Mouse (Mus musculus) large intestine, adult 2 months (tissue): ENCODE results near the gene Lrrc25. TPM values are rescaled to one million over a fixed set of nuclear protein-coding genes. Genes with fewer than 3 reads are reported as not detected.

Source experiments
- DNase-seq: peaks from one replicate; pipeline ENCODE4 v3.0.0-alpha.2; 2012; ENCODE audit warnings: low read depth, low spot score
- WGBS: fragments of 180-500 bp; shearing (Covaris S2); methylation state at CpG from one replicate; pipeline ENCODE4 v1.1.7; 2018; 5-methylcytosine and 5-hydroxymethylcytosine counted together
- polyA plus RNA-seq: library from polyadenylated mRNA; depleted of rRNA; stranded (reverse); fragments of >200 nt; gene quantifications from 2 replicates; pipeline ENCODE4 v1.2.3, GENCODE M21; 2012

The Lrrc25 gene
- polyA plus RNA-seq, 1 experiment: 7.3 TPM

DNA sequence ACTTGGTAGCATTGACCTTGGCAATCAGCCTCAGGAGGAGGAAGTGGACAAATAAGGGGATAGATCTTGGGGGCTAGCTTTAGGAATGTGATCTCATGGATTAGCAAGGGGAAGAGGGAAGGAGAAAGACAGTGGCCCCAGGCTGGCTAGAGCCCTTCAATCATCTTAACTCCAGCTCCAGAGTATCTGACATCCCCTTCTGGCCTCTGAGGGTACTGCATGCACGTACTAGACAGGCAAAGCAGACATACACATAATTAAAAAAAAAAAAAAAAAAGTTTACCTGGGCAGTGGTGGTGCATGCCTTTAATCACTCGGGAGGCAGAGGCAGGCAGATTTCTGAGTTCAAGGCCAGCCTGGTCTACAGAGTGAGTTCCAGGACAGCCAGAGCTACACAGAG, 28.1 kb downstream of the Lrrc25 start:
- 89% methylated on average over 2 of the region's 2 CpGs for WGBS
- DNase-seq: no peak

GRCm38 (mm10) chr8:70645501-70646224, 29.7 kb downstream of the Lrrc25 start:
- DNase-seq: no peak
- WGBS: 30% methylated on average over 17 of the region's 17 CpGs

GRCm38 (mm10) chr8:70646369-70646768, 30.4 kb downstream of the Lrrc25 start:
- no peak for DNase-seq
- WGBS: 44% methylated on average over 6 of the region's 6 CpGs

DNA sequence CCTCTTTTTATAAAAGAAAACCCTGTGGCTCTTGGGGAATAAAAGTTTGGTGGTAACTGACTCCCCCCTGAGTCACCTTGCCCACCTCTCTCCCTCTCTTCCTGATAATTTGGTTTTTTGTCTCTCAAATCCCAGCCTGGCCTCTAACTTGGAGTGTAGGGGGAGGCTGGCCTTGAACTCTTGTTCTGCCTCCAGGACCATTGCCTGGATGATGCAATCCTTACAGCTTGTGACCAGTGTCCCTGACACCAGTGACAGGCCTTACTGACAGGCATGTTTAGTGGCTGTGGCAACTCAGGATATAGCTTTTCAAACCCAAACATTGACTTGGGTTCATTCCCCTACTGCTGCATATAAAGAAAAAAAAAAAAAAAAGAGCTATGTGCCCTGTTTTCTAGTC, 30.8 kb downstream of the Lrrc25 start:
- no peak for DNase-seq

DNA sequence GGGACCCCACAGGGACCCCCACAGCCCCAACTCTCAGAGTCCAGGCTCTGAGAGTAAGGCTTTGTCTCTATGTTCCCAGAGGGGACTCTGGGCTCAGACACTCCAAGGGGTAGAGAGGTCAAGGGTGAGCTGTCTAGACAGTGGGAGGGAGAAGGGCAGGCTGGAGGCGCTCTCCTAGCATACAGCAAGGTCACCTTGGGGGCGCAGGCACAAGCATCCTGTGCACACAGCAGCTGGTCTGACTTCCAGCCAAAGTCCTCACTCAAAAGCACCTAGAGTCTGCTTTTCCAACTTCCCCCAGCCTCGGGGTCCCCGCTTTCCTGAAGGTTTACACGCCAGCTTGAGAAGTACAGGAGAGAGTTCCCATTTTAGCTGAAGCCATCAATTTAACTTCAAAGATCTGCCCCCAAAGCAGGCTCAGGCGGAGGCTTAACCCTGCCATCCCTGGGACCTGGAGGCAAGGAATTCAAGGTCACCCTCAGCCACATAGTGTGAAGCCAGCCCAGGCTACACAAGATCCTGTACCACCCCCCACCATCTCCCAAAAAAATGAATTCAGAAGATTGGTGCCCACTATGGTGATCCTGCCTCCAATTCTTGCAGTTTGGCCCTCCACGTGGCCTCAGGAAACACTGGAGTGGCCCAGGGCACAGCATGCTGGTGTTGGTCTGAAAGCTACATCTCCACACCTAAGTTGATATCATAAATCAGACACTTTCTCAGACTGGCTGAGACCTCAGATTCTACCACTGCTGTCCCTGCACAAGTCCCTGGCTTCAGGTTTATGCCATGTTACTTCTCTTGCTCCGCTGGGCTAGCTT, 31.6 kb downstream of the Lrrc25 start:
- DNase-seq: no peak
- WGBS: 67% methylated on average over 8 of the region's 8 CpGs

DNA sequence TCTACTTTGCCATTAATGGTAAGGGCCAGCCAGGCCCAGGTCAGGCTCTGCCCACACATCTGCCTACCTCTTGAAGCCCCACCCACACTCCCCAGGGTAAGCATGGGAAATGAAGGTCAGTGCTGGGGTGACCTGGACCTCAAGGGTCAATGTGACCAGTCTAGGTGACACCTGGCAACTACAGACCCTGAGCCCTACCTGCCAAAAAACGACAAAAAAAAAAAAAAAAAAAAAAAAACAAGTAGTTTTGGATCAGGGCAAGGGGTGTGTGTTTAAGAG, 32.1 kb downstream of the Lrrc25 start:
- WGBS: 11% methylated on average over 1 of the region's 1 CpGs
- no peak for DNase-seq

GRCm38 (mm10) chr8:70648921-70649320, 33.0 kb downstream of the Lrrc25 start:
- 49% methylated on average over 3 of the region's 3 CpGs for WGBS
- no peak for DNase-seq

GRCm38 (mm10) chr8:70649324-70649723, 33.4 kb downstream of the Lrrc25 start:
- no peak for DNase-seq
- 17% methylated on average over 4 of the region's 4 CpGs for WGBS

- no peak for DNase-seq
- WGBS: 91% methylated on average over 17 of the region's 17 CpGs
Measured at GRCm38 (mm10) chr8:70650351-70650750, 34.4 kb downstream of the Lrrc25 start.

GRCm38 (mm10) chr8:70653226-70653625, 37.3 kb downstream of the Lrrc25 start:
- DNase-seq: no peak
- WGBS: 12% methylated on average over 2 of the region's 2 CpGs

GRCm38 (mm10) chr8:70654121-70654520, 38.2 kb downstream of the Lrrc25 start:
- no peak for DNase-seq
- 27% methylated on average over 1 of the region's 1 CpGs for WGBS

- no peak for DNase-seq
- WGBS: 66% methylated on average over 2 of the region's 2 CpGs
Measured at GRCm38 (mm10) chr8:70655469-70655868, 39.5 kb downstream of the Lrrc25 start.

- DNase-seq: no peak
- WGBS: 84% methylated on average over 13 of the region's 13 CpGs
Measured at GRCm38 (mm10) chr8:70656193-70656790, 40.3 kb downstream of the Lrrc25 start.

GRCm38 (mm10) chr8:70657214-70657613, 41.3 kb downstream of the Lrrc25 start:
- no peak for DNase-seq
- WGBS: 84% methylated on average over 3 of the region's 3 CpGs

DNA sequence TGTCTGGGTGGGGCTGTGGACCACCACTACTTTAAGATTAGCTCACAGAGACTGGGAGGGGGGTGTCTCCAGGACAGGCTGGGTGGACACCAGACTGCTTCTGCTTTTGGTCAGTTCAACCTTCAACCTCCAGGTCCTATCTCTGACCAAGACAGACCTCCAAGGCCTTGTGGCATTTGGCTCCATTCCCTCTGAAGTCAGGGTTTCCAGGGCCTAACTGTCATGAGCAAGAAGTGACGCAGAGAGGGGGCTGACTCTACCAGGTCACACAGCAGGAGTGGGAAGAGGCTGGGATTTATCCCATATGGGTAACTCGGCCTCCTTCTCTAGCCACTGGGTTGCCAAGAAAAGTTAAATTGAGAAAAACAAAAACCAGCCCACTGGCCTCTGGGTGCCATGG, 41.8 kb downstream of the Lrrc25 start:
- no peak for DNase-seq
- 90% methylated on average over 2 of the region's 2 CpGs for WGBS

GRCm38 (mm10) chr8:70658897-70659603, 43.1 kb downstream of the Lrrc25 start:
- DNase-seq: no peak

GRCm38 (mm10) chr8:70659604-70660272, 43.8 kb downstream of the Lrrc25 start:
- WGBS: 1% methylated on average over 44 of the region's 44 CpGs

More at GRCm38 (mm10) chr8:70658897-70659603, 43.1 kb downstream of the Lrrc25 start:
- under 1% methylated on average over 31 of the region's 31 CpGs for WGBS

DNA sequence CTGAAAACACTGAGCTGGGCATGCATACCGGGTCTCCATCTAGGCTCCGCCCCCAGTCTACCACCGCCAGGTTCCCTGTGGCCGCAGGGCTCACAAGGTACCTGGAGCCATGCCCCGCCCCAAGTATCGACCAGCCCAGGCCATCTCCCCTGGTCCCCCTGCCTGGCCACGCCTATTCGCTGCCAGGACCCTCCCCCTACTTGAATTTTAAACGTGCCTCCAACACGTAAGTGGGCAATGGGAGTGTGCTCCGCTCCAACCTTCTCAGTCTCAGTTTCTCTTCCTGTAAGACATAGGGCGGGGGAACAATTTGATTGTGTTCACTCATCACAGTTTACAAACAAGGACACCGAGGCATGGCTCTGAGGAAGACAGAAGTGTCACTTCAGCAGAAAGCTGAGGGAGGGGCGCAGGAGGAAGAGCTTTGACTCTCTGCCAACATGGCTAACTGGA, 44.3 kb downstream of the Lrrc25 start, which contains the start of gene Pgpep1:
Pgpep1 (minus strand) TSS at position 116 of the 453 bp plus-strand sequence.
- 4% methylated on average over 14 of the region's 14 CpGs for WGBS
- DNase-seq: no peak

More at GRCm38 (mm10) chr8:70659604-70660272, 43.8 kb downstream of the Lrrc25 start:
- DNase-seq: no peak

- DNase-seq: no peak
- WGBS: 37% methylated on average over 4 of the region's 4 CpGs
Measured at GRCm38 (mm10) chr8:70663691-70664090, 47.7 kb downstream of the Lrrc25 start.
